Mouse (Mus musculus): ENCODE data around the gene Smdt1.

The Smdt1 gene

DNA sequence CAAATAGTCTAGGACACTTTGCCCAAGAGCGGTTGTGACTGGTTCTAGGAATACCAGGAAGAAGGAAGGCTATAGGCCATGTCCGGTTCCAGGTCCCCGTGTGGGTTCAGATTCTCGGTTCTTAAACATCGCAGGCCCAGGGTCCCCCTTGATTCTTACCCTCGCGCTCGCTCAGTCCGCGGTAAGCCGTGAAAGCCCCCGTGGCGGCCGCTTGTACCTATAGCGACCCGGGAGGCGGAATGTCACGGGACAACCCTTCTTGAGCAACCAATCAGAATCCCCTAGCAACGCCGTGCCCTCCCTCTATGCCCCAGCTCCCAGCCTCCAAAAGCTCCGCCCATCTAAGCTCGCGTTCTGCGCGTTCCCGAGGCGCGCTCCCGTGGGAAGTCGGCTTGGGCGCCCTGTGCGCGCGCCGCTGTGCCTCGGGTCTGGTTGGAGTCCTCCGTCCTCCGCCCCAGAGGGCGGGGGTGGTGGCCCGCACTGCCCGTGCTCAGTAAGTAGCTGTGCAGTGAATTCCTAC lies at the start of gene Smdt1, which contains the start of the genes Naga and Pheta2:
Smdt1 (plus strand) TSS at position 367 of the 520 bp plus-strand sequence.
Naga (minus strand) TSS at position 333 of the 520 bp plus-strand sequence.
Pheta2 (plus strand) TSS at position 350 of the 520 bp plus-strand sequence.
- DNase-seq (ENCODE audit: low read depth, low spot score), result peak; percentile 95

DNA sequence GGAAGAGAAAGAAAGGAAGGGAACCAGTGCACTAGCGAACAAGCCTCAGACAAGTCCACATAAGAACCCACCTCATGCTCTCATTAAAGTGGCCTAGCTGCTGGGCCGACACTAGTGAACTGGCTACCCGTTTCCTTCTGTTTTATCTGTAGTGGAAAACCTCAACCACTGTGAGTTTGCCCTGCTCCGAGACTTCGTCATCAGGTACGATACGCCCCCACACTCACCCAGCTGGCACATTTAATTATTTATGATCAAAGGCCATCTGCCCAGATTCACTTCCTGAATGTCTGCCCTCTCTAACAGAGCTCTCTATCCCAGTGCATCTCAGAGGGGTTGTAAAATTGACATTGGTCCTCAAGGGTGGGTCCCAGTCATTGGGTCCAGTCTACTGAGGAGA lies 48.5 kb upstream of the Smdt1 start:
- no peak for DNase-seq (ENCODE audit: low read depth, low spot score)

DNA sequence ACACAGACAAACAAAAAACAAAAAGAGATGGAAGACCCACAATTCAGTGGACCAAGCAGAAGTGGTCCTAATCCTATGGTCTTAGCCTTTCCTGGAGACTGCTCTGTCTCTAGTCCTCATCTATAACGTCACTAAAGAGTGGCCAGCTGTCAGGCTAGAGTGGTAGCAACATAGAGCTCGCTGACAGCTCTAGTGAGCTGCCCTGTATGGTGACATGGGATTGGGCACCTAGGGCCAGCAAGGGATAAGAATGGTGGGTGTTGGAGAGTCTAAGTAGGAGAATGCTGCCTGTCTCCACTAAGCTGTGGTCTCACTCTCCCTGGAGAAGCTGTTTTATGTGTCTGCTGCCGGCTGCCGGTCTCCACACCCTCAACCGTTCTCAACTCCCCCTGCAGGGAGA lies 45.9 kb upstream of the Smdt1 start:
- DNase-seq (ENCODE audit: low read depth, low spot score), result no peak

DNA sequence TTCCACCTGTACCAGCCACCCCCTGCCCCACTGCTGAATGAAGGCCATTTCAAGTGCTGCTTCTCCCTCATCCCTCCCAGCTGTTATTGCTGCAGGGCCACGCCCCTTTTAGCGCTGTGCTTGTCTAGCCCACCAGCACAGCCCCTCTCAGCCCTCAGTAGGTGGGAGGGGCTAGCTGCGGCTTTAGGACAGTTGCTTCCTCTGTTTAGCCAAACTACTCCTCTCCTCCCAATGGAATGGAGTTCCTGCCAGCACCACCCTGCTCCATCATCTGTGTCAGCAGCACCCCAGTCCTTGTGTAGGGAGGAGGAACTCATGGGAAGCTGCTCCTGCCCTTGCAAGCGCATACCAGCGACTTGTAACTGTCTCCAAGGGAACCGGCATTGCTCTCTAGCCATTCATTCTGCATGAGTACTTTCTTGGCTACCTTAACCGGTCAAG lies 45.5 kb upstream of the Smdt1 start:
- DNase-seq (ENCODE audit: low read depth, low spot score), result peak; percentile 36

DNA sequence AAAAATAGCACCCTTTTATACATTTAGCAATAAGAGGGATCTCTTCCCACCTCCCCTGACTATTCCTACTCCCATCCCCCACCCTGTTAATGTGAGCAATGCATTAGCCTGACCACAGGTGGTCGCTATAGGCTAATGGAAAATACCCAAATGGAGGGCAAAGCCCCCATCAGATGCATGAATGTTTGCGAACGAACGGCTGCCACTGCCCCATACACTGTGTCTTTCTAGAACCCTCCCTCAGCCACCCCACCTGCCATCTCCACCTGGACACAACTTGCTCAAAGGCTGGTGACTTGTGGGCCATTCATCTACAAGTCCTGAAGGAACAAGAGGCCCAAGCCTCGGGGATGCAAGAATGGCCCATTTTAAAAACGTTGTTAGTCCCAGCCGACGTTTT lies 44.7 kb upstream of the Smdt1 start:
- peak; percentile 8 for DNase-seq (ENCODE audit: low read depth, low spot score)

DNA sequence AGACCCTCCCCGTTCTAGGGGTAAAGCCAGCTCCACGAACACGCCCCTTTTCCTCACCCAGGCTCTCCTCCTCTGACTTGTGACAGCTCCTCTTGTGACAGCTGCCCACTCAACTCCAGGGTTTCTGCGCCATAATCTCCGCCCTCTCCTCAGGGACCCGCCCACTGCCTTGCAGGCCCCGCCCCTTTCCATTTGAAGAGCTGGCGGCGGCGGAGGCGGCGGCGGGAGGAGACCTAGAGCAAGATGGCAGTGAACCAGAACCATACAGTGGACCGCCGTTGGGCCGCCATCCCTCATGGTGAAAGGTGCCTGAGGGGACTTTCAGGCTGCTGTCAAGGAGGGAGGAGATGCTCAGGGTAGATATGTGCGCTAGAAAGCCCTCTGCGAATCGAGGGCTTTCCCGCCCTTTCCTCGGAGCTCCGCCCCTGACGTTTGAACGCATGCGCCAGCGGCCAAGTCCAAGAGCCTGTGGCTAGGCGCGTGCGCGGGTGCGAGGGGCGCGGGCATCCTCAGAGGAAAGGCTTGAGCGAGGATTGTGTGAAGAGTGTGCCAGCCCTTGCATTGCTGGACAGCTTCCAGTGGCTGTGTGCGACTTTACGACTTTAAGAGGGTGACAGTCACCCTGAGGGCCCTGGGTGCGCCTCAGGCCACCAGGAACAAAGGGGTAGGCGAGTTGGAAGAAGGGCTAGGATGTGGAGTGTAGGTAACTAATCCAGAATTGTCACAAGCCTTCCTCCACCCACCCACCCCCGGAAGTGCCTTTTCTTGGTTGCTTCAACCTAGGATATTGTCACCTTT lies 39.8 kb upstream of the Smdt1 start, which contains the start of gene Wbp2nl:
Wbp2nl (plus strand) TSS at position 191 of the 798 bp plus-strand sequence.
- no peak for DNase-seq (ENCODE audit: low read depth, low spot score)

DNA sequence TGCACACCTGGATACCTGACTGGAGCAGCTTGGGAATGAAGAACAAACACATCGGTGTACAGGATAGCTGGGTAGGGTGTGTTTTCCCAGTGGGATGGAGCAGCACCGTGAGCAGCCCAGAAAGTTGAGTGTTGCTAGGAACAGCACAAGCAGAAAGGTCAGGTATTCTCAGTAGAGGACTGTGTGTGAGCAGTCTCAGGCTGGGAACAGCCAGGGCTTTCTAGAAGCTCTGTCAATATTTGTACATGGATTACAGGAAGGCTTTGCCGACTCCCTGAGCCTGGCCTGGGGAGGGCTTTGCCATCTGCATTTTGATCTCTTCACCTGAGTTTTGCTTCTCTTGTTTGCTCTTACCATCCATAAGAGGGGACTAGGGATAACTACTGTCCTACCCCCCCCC lies 31.7 kb upstream of the Smdt1 start:
- DNase-seq (ENCODE audit: low read depth, low spot score), result no peak

DNA sequence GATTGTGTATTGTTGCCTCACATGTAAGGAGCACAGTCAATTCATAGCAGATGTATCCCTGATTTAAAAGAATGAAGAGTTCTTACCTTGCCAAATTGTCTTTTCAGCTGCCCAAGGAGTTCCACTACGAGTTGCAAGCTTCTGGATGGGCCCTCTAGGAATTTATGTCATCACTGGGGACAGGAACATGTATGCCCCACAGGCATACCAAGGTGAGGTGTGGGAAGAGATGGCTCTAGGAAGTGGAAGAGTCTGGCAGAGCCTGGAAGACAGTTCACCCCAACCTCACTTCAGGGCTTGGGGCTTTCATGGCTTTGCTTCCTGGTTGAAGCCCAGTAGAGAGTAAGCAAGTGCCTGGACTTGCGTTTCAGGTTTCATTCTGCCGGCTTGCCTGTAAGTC lies 30.3 kb upstream of the Smdt1 start:
- no peak for DNase-seq (ENCODE audit: low read depth, low spot score)

DNA sequence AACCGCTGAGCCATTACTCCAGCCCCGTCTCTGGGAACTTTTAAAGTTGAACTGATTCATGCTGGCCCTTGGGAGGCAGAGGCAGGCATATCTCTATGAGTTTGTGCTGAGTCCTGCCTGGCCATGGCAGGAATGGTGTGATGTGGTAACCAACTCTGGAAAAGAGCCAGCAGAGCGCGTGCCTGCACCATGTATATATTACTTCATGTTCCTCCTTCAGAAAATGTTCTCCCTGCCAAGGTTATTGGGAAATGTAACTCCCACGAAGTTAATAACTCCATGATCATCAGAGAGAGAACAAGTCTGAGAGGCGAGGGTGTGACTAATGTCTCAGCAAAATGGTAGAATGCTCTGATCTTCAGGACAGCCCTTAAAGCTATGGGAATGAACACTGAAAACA lies 20.9 kb upstream of the Smdt1 start:
- no peak for DNase-seq (ENCODE audit: low read depth, low spot score)

DNA sequence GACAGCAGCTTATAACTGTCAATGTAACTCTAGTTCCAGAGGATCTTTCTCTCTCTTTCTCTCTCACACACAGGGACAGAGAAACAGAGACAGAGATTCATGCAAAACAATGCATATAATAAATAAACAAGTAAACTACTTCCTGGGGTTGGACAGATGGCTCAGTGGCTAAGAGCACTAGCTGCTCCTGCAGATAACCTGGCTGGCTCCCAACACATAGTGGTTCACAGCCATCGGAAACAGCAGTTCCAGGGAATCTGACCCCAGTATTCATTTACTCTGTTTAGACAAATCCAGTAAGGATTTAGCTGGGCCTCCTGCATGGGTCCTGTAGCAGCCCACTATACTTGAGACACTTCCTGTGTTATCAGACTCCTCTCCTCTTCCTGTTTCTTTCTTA lies 19.1 kb upstream of the Smdt1 start:
- no peak for DNase-seq (ENCODE audit: low read depth, low spot score)

DNA sequence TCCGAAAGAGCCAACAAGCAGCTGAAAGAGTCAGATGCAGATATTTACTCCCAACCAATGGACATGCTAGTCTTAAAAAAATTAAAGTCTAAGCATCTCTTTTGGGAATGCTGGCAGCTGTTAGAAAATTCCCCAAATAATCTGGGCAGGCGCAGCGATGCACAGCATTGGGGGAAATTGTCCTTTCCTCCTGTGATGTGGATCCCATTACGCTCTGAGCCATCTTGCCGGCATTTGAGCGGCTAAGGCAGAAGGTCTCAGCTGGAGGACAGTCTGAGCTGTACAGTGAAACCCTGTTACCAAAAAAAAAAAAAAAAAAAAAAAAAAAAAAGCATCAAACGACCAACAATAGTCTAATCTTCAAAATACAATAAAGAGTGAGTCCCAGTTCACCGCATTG lies 16.6 kb upstream of the Smdt1 start:
- no peak for DNase-seq (ENCODE audit: low read depth, low spot score)

DNA sequence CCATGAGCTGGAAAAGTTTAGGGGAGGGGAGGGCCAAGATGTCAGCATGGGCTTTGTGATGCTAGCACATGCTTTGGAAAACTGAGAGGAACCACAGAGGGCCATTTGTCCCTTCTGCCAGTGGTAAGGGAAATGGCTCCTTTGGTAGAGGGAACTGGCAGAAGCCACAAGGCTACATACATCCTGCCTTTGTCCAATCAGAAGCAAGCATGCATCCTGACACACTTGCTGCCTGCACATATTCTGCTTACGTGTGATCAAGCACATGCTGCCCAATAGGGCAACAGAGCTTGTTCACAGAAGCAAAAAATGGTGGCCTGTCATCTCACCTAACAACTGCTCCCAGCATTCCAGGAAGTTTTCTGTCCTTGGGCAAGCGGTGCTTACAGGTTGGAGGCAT lies 13.4 kb upstream of the Smdt1 start:
- DNase-seq (ENCODE audit: low read depth, low spot score), result no peak

DNA sequence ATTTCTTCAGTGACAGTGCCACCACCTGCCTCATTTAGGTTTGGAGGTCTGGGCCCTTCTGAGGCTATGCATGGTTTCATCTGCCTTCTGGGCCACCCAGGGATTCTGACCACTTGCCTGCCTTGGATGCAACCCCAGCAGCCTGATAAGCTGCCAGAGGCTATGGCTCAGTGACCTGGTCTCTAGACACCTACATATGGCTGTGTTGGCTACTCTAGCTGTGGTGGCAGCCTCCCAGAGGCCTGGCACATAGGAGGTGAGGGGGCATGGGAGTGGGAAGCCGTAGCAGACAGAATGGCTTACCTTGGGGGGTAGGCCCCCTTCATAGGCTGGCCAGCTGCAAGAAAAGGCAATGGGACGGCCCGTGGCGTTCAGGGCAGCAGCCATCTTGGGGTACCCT lies 3.6 kb upstream of the Smdt1 start:
- no peak for DNase-seq (ENCODE audit: low read depth, low spot score)

DNA sequence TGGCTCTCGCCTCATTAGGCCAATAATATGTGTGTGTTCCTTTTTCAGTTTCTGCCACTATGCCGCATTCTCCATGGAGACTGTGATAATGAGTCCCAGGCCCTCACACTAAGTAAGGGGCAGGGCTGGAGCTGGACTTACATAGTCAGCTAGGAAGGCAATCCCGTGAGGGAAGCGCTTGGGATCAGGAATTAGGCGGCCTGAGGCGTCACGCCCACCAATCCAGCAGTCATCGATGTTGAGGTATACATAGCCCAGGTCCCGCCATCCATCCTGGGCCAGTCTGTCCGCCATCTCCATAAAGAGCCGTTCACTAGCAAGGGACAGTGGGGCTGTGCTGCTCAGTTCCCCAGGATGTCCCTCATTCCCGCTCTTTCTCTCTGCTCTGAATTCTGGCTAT lies 2.1 kb upstream of the Smdt1 start:
- no peak for DNase-seq (ENCODE audit: low read depth, low spot score)

DNA sequence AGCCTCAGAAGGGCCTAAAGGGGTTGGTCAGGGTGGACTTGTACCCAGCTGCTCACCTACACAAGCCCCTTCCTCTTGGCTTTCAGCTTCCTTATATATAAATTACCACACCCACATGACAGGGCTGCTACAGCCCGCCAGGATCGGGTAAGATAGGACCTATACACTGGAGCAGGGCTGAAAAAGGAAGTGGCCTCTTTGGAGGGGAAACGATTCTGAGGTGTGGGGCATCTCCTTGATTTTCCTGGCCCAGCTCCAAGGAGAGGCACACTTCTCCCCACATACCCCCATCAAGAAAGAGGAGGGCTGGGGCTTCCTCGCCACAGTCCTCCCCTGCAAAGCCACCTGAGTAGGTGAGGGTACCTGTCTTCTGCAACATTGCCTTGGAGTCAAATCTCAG lies 884 bp upstream of the Smdt1 start:
- DNase-seq (ENCODE audit: low read depth, low spot score), result no peak

DNA sequence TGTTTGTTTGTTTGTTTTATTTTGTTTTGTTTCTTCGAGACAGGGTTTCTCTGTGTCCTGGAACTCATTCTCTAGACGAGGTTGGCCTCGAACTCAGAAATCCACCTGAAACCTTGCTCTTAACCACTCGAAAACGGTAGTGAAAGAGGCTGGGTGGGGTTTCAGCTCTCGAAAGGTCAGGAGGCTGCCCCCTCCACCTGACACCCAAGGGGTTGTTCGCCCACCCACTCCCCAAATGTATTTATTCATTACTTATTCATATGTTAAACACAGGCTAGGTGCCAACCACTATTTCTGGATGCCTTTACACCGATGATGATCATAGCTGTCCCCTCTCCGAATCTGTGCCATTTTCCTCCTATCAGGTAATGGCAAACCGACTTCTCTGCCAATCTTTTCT lies 391 bp downstream of the Smdt1 start:
- DNase-seq (ENCODE audit: low read depth, low spot score), result no peak

DNA sequence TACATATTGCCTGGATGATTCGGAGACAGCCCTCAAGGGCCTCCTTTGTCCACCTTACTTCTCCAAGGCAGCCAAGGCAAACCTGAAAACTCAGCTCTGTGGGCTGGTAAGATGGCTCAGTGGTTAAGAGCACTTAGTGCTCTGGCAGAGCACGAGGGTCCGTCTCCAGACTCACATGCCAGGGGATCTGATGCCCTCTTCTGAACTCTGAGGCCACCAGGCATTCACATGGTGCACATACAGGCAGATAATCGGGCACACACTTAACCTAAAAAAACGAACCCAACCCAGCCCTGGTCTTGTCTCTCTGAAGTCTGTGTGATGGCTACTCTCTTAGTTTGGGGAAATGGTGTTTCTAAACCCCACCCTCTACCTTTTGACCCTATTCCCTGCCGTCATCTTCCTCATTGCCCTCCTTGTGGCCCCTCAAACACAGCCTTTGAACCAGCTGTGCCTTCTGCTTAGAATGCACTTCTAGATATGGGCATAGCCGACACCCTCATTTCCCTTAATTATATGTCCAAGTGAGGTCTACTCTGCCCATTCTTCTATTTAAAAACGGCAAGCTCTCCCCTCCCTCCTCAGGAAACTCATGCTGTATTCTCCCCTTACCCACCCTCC lies 985 bp downstream of the Smdt1 start:
- no peak for DNase-seq (ENCODE audit: low read depth, low spot score)

DNA sequence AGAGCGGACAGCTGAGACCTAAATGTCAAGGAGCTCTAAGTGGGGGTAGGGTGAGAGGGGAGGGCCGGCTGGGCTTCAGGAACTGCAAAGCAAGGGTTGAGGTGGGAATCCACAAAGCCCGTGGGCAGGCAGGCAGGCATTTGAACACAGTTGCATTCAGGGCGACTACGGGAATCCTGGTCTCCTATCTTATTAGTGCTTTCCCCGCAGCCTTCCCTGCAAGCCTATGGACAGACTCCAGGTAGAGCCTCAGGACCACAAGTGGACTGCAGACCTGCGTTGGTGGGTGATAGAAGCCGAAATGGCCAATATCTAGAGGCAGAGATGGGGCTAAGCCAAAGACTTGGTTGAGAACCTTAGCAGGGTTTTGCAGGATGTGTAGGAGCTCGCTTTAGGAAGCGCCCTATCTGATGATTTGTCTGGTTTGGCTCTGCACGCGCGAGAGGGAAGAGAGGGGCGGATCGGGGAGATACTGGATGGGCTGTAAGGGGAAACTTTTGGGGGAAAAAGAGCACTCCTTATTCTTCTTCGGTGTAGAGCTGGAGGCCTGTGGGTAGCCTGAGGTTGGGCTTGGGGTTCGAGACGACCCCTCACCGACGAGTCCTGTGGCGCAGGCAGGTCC lies 1.8 kb downstream of the Smdt1 start:
- DNase-seq (ENCODE audit: low read depth, low spot score), result no peak

DNA sequence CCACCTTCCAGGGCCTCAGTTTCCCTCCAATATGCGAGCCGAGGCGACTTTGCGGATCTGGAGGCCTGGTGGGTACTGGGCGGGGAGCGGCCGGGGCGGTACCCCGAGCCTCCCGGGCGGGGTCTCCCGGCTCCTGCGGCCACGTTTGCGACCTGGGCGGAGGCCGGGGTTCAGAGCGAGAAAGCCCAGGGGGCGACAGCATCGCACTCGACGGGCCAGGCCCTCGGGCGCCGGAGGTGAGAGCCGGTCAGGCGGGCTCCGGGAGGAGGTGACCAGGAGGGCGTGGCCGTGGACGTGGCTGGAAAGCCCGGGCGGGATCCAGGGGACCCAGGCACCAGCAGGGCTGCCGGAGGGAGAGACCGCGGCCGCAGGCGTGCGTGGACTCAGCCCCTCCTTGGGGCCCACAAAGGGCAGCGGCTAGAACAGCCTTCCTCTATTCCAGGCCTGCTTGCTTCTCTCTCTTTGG lies 2.3 kb downstream of the Smdt1 start:
- no peak for DNase-seq (ENCODE audit: low read depth, low spot score)

DNA sequence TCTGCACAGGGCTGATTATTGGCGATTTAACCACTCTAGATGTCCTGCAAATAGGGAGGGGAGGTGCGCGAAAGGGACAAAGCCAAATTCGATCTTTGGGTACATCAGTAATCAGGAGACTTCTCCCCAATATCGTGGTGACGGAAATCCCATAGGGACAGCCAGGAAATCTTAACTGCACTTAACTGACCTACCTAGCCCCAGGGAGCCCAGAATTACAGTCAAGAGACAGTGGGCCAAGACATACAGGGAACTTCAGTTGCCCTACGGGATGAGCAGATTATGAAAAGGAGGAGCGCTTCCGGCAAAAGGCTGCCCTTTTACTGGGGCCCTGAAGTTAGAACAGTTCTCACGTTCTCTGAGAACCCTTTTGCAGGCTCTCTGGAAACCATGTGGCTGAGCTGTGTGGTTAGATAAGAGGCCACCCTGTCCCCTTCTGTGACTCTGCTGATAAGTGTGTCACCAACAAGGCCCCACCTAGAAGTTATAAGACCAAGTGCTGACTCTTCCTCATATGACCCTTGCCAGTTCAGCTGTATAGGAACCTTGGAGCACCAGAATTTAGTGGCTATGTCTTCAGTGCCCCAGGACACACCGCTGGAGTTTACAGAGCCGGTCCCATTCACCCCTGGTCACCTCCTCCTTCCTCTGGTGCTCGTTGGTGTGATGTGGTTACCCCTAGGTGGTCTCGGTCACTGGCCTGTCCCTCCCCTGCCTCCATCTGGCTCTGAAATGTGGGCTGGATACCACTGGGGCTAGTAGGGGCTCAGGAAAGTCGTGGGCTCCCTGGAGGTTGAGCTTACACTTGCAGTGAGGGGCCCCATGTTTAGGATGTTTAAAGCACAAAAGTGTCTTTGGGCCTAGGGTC lies 3.1 kb downstream of the Smdt1 start:
- DNase-seq (ENCODE audit: low read depth, low spot score), result no peak

DNA sequence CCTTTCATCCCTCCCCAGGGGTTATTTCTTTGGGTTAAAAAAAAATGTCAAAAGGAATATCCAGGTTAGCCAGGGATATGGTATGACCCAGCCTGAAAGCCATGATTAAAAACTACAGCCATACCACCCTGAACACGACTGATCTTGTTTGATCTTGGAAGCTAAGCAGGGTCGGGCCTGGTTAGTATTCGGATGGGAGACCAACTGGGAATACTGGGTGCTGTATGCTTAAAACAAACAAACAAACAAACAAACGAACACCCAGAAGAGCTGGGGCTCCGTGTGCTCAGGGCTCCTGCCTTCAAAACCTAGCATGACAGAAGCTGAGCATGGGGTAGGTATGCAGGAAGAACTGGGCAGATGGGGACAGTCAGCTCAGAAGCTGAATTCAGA lies 3.8 kb downstream of the Smdt1 start:
- DNase-seq (ENCODE audit: low read depth, low spot score), result no peak

All from embryo, embryonic 11.5 days (tissue).